10 mouse cellular contexts compared by ENCODE assay signal in genomic region chr8:83574631-83575315, GRCm38 (mm10). TPM values are rescaled to one million over a fixed set of nuclear protein-coding genes. Genes with fewer than 3 reads are reported as not detected.
A peak's percentile ranks its signal among the peaks of the same experiment; 100 is the strongest.
DNase-seq lines count a peak whose midpoint lies in the region; ATAC-seq and TF ChIP-seq lines count a peak whose summit lies in the region.
"Had no signal": no experiment of that assay in that cellular context is flagged by ENCODE, and none has a peak within 500 bp of the region (broad histone marks: within the 10 kb centered on the region; RNA-seq: fewer than 3 reads in every experiment).

No protein-coding gene starts in this region.

- DNase-seq in forebrain, embryonic 11.5 days (ENCODE audit: low spot score): peak; percentile 49
- DNase-seq in lung, embryonic 14.5 days: no peak
- DNase-seq in lung, postnatal 36 days: no peak
- peak; percentile 5 to 16 for DNase-seq in layer of hippocampus, adult 8-10 months (ENCODE audit: low spot score in 2 of 2)
- DNase-seq in thymus, adult 18-20 months: no peak
- DNase-seq in left cerebral cortex, postnatal 36 days (ENCODE audit: low spot score in 2 of 2): no peak

- H3K27ac ChIP-seq in forebrain, embryonic 11.5 days (ENCODE audit: low read depth, low read length): no peak overlapping the region
- H3K27ac ChIP-seq in forebrain, embryonic 15.5 days (replicated peaks): no peak overlapping the region
- H3K27ac ChIP-seq in lung, embryonic 14.5 days (ENCODE audit: low read depth): peak overlapping the region; percentile 95
- peak overlapping the region; percentile 80 for H3K27ac ChIP-seq in embryonic facial prominence, embryonic 15.5 days (replicated peaks)

- TF ChIP-seq CTCF in lung, embryonic 14.5 days (IDR thresholded peaks at IDR 0.05; ENCODE audit: low read depth): no peak

- WGBS in forebrain, embryonic 11.5 days: 87% methylated on average over 15 of the region's 15 CpGs
- WGBS in forebrain, embryonic 15.5 days: 86% methylated on average over 15 of the region's 15 CpGs
- 73% methylated on average over 15 of the region's 15 CpGs for WGBS in lung, embryonic 14.5 days
- WGBS in embryonic facial prominence, embryonic 15.5 days: 70% methylated on average over 15 of the region's 15 CpGs

- peaks cover 10% of the 10 kb centered on the region; the same call in 1 of the 2 replicates for H3K36me3 ChIP-seq in forebrain, embryonic 11.5 days (ENCODE audit: control insufficient read depth, insufficient read depth, low read length)
- H3K36me3 ChIP-seq in forebrain, embryonic 15.5 days: peaks cover 24% of the 10 kb centered on the region
- H3K36me3 ChIP-seq in lung, embryonic 14.5 days (ENCODE audit: insufficient read depth): peaks cover 50% of the 10 kb centered on the region
- H3K36me3 ChIP-seq in embryonic facial prominence, embryonic 15.5 days: peaks cover 31% of the 10 kb centered on the region

- no peak for ATAC-seq in forebrain, embryonic 11.5 days (replicated peaks; ENCODE audit: low FRiP score)
- ATAC-seq in forebrain, embryonic 15.5 days (replicated peaks): no peak
- ATAC-seq in lung, embryonic 14.5 days (ENCODE audit: insufficient read depth): no peak
- ATAC-seq in embryonic facial prominence, embryonic 15.5 days (ENCODE audit: insufficient number of reproducible peaks, low FRiP score, low TSS enrichment, low read depth): no peak

- 0 out of 2 replicates have a peak, but pooled peaks cover 4% of the 10 kb centered on the region for H3K4me1 ChIP-seq in forebrain, embryonic 11.5 days (replicated peaks; ENCODE audit: control insufficient read depth, insufficient read depth, low read length)
- peaks cover 41% of the 10 kb centered on the region for H3K4me1 ChIP-seq in forebrain, embryonic 15.5 days
- peaks cover 15% of the 10 kb centered on the region for H3K4me1 ChIP-seq in lung, embryonic 14.5 days (ENCODE audit: insufficient read depth)
- H3K4me1 ChIP-seq in embryonic facial prominence, embryonic 15.5 days: peaks cover 65% of the 10 kb centered on the region

- no peaks in the 10 kb centered on the region for H3K9me3 ChIP-seq in forebrain, embryonic 11.5 days (ENCODE audit: control insufficient read depth, low read length)
- no peaks in the 10 kb centered on the region for H3K9me3 ChIP-seq in forebrain, embryonic 15.5 days
- H3K9me3 ChIP-seq in lung, embryonic 14.5 days (ENCODE audit: low read depth, low read length): no peaks in the 10 kb centered on the region
- no peaks in the 10 kb centered on the region for H3K9me3 ChIP-seq in embryonic facial prominence, embryonic 15.5 days (replicated peaks)

- H3K4me3 ChIP-seq in forebrain, embryonic 11.5 days (ENCODE audit: low read depth, low read length): no peak overlapping the region
- no peak overlapping the region for H3K4me3 ChIP-seq in forebrain, embryonic 15.5 days
- no peak overlapping the region for H3K4me3 ChIP-seq in lung, embryonic 14.5 days (ENCODE audit: low read depth, low read length)
- H3K4me3 ChIP-seq in embryonic facial prominence, embryonic 15.5 days (replicated peaks): no peak overlapping the region
- H3K4me3 ChIP-seq: erythroblast, embryonic 14.5 days had no signal

- intact Hi-C loops in left cerebral cortex, postnatal 36 days (cut with DNase I): no loop called here

- H3K9ac ChIP-seq in forebrain, embryonic 11.5 days (ENCODE audit: low read length): no peak overlapping the region
- H3K9ac ChIP-seq in forebrain, embryonic 15.5 days (replicated peaks): no peak overlapping the region
- H3K9ac ChIP-seq in lung, embryonic 14.5 days: no peak overlapping the region
- H3K9ac ChIP-seq in embryonic facial prominence, embryonic 15.5 days: no peak overlapping the region

- H3K4me2 ChIP-seq in forebrain, embryonic 11.5 days (ENCODE audit: low read depth, low read length, severe bottlenecking): no peak overlapping the region
- H3K4me2 ChIP-seq in forebrain, embryonic 15.5 days (replicated peaks): no peak overlapping the region
- H3K4me2 ChIP-seq in lung, embryonic 14.5 days: no peak overlapping the region
- no peak overlapping the region for H3K4me2 ChIP-seq in embryonic facial prominence, embryonic 15.5 days (replicated peaks)

- no peaks in the 10 kb centered on the region for H3K27me3 ChIP-seq in forebrain, embryonic 11.5 days (ENCODE audit: control insufficient read depth, insufficient read depth, low read length)
- no peaks in the 10 kb centered on the region for H3K27me3 ChIP-seq in forebrain, embryonic 15.5 days
- H3K27me3 ChIP-seq in lung, embryonic 14.5 days (ENCODE audit: insufficient read depth, low read length): no peaks in the 10 kb centered on the region
- no peaks in the 10 kb centered on the region for H3K27me3 ChIP-seq in embryonic facial prominence, embryonic 15.5 days

RNA-seq across cellular contexts. Expression of gene Ndufb7, which starts 8.3 kb away (rescaled TPM):
- 333 and 339 TPM in 2 replicates for polyA plus RNA-seq in forebrain, embryonic 11.5 days (2014; fragmentation: Nextera tagmentation; extraction: Ambion mirVana)
- polyA plus RNA-seq in forebrain, embryonic 15.5 days (2015; fragmentation: Nextera tagmentation; extraction: Ambion mirVana): 327 and 356 TPM in 2 replicates
- 361 and 362 TPM in 2 replicates for polyA plus RNA-seq in lung, embryonic 14.5 days (2014; fragmentation: Nextera tagmentation; extraction: Ambion mirVana)
- 285 and 288 TPM in 2 replicates for polyA plus RNA-seq in embryonic facial prominence, embryonic 15.5 days (2015; fragmentation: Nextera tagmentation; extraction: Ambion mirVana)
- 100 to 1,000 TPM in 3 of 4 experiments, 10 to 100 TPM in 1; 97.6 to 159 (median 131) TPM for total RNA-seq in layer of hippocampus, adult 8-10 months (2022)
- total RNA-seq in left cerebral cortex, postnatal 36 days (2021): 100 to 1,000 TPM; 134 to 156 TPM

RNA-seq across cellular contexts. Expression of gene Tecr, which starts 33.0 kb away (rescaled TPM):
- polyA plus RNA-seq in forebrain, embryonic 11.5 days (2014; fragmentation: Nextera tagmentation; extraction: Ambion mirVana): 550 and 611 TPM in 2 replicates
- 683 and 712 TPM in 2 replicates for polyA plus RNA-seq in forebrain, embryonic 15.5 days (2015; fragmentation: Nextera tagmentation; extraction: Ambion mirVana)
- polyA plus RNA-seq in lung, embryonic 14.5 days (2014; fragmentation: Nextera tagmentation; extraction: Ambion mirVana): 531 and 570 TPM in 2 replicates
- polyA plus RNA-seq in embryonic facial prominence, embryonic 15.5 days (2015; fragmentation: Nextera tagmentation; extraction: Ambion mirVana): 540 and 549 TPM in 2 replicates
- 100 to 1,000 TPM; 568 to 585 (median 584) TPM for total RNA-seq in layer of hippocampus, adult 8-10 months (2022)
- 100 to 1,000 TPM; 564 to 620 TPM for total RNA-seq in left cerebral cortex, postnatal 36 days (2021)

RNA-seq across cellular contexts. Expression of gene Dnajb1, which starts 33.2 kb away (rescaled TPM):
- 73.8 and 78.5 TPM in 2 replicates for polyA plus RNA-seq in forebrain, embryonic 11.5 days (2014; fragmentation: Nextera tagmentation; extraction: Ambion mirVana)
- 59.8 and 63.0 TPM in 2 replicates for polyA plus RNA-seq in forebrain, embryonic 15.5 days (2015; fragmentation: Nextera tagmentation; extraction: Ambion mirVana)
- 54.9 and 61.3 TPM in 2 replicates for polyA plus RNA-seq in lung, embryonic 14.5 days (2014; fragmentation: Nextera tagmentation; extraction: Ambion mirVana)
- 75.2 and 76.6 TPM in 2 replicates for polyA plus RNA-seq in embryonic facial prominence, embryonic 15.5 days (2015; fragmentation: Nextera tagmentation; extraction: Ambion mirVana)
- total RNA-seq in layer of hippocampus, adult 8-10 months (2022): 10 to 100 TPM; 30.9 to 52.4 (median 41.9) TPM
- total RNA-seq in left cerebral cortex, postnatal 36 days (2021): 10 to 100 TPM; 49.4 to 54.2 TPM

RNA-seq across cellular contexts. Expression of gene Olfr370, which starts 39.2 kb away (rescaled TPM):
- not detected in 2 replicates for polyA plus RNA-seq in forebrain, embryonic 11.5 days (2014; fragmentation: Nextera tagmentation; extraction: Ambion mirVana)
- 0.06 and 0.08 TPM in 2 replicates for polyA plus RNA-seq in forebrain, embryonic 15.5 days (2015; fragmentation: Nextera tagmentation; extraction: Ambion mirVana)
- not detected in 2 replicates for polyA plus RNA-seq in lung, embryonic 14.5 days (2014; fragmentation: Nextera tagmentation; extraction: Ambion mirVana)
- polyA plus RNA-seq in embryonic facial prominence, embryonic 15.5 days (2015; fragmentation: Nextera tagmentation; extraction: Ambion mirVana): 0.14 and 0.36 TPM in 2 replicates
- not detected for total RNA-seq in layer of hippocampus, adult 8-10 months (2022)
- not detected for total RNA-seq in left cerebral cortex, postnatal 36 days (2021)
- total RNA-seq: layer of hippocampus, postnatal 36 days had no signal
- polyA plus RNA-seq: erythroblast, embryonic 14.5 days had no signal

Comparison
In these comparisons a context has a peak if more than half of its experiments do, and no peak if none do; other contexts are left out.
1. DNase-seq: peak in forebrain, embryonic 11.5 days (single experiment) and layer of hippocampus, adult 8-10 months (2 of 2); none in lung, embryonic 14.5 days (single experiment), lung, postnatal 36 days (single experiment), thymus, adult 18-20 months (0 of 2) and left cerebral cortex, postnatal 36 days (0 of 2).
2. H3K27ac ChIP-seq: peak in lung, embryonic 14.5 days (single experiment) and embryonic facial prominence, embryonic 15.5 days (single experiment); none in forebrain, embryonic 11.5 days (single experiment) and forebrain, embryonic 15.5 days (single experiment).